Mouse (Mus musculus): ENCODE data around the gene Nrxn3.

Gene Nrxn3

GRCm38 (mm10) chr12:88722691-88723070, at the start of gene Nrxn3:
Nrxn3 (plus strand) TSS chr12:88722876.
- no peak for DNase-seq (ENCODE audit: low spot score)

- no peak for DNase-seq (ENCODE audit: low spot score)
Measured at GRCm38 (mm10) chr12:88704159-88704846, 18.4 kb upstream of the Nrxn3 start.

DNA sequence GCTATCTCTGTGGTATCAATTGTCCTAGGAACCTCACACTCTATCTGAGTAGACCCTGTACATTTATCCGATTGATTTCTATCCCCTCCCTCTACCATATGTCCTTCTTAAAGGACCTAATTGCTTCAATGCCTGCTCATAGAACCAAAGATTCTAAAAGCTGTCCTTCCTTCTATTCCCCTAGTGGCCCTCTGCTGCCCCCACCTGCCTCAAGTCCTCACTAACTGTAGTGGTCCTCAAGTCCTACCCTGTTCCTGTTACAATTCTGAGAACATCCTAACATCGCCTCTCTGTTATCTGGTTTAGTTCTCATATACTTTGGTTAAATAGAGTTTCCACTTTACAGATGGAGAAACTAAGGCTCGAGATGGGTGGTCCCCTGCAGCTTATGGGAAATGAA, 16.7 kb upstream of the Nrxn3 start:
- DNase-seq (ENCODE audit: low spot score): no peak

- no peak for DNase-seq (ENCODE audit: low spot score)
Measured at GRCm38 (mm10) chr12:88707786-88708185, 14.9 kb upstream of the Nrxn3 start.

- DNase-seq (ENCODE audit: low spot score): no peak
Measured at GRCm38 (mm10) chr12:88709223-88709622, 13.5 kb upstream of the Nrxn3 start.

- DNase-seq (ENCODE audit: low spot score): no peak
Measured at GRCm38 (mm10) chr12:88713456-88713855, 9.2 kb upstream of the Nrxn3 start.

- DNase-seq (ENCODE audit: low spot score): no peak
Measured at GRCm38 (mm10) chr12:88722031-88722690, 515 bp upstream of the Nrxn3 start.

GRCm38 (mm10) chr12:88726316-88726715, 3.6 kb downstream of the Nrxn3 start:
- no peak for DNase-seq (ENCODE audit: low spot score)

DNA sequence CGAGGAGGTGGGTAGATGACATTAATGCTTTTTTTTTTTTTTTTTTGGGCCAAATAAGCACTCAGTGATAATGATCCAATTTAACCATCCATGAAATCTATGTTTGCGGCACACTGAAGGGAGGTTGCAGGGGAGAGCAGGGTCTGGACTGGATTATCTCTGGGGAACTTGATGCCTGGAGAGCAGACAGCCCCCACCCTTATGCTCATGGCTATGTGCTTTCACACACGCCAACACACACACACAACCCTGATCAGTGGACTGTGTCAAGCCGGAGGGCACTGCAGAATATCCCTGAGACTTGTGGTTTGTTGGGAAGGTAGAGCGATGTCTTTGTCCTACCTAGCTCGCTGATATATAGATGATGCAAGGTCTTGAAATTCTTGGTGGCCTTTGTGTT, 4.1 kb downstream of the Nrxn3 start:
- no peak for DNase-seq (ENCODE audit: low spot score)

- no peak for DNase-seq (ENCODE audit: low spot score)
Measured at GRCm38 (mm10) chr12:88730720-88731119, 8.0 kb downstream of the Nrxn3 start.

DNA sequence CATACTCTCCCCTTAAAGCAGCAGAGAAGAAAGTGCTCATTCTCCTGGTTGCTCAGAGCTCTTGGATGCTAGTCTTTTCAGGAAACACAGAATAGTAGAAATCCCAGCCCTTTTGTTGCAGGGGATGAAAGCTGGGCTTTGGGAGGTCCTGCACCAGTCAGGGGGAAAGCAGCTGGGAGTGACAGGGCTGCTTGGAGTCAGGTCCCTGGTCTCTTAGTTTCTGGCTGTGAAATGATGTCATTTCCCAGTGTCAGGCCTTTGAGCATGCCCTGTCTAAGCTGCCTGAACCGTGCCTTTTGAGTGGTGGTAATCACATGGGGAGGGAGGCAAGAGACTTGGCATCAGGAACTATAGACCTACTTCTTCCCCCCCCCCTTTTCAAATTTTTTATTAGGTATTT, 12.4 kb downstream of the Nrxn3 start:
- DNase-seq (ENCODE audit: low spot score): no peak

- DNase-seq (ENCODE audit: low spot score): no peak
Measured at GRCm38 (mm10) chr12:88737081-88737480, 14.4 kb downstream of the Nrxn3 start.

GRCm38 (mm10) chr12:88738616-88739015, 15.9 kb downstream of the Nrxn3 start:
- DNase-seq (ENCODE audit: low spot score): no peak

DNA sequence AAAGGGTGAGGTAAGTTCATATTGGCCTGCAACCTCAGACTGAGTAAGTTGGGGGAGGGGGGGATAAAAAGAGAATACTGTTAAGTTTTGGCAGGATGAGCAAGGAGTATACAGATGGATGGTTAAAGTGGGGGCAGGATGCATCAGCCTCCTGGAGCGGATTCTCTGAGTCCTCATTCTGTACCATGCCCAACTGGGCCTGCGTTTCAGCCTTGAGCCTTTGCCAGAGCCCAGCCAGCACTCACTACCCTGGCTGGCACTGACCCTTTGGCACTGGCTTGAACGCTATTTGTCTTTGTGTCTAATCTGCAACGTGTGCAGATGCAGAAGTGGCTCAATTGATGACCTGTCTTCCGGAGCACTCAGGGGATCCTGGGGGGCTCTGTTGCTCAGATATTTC, 24.1 kb downstream of the Nrxn3 start:
- DNase-seq (ENCODE audit: low spot score): no peak

- DNase-seq (ENCODE audit: low spot score): no peak
Measured at GRCm38 (mm10) chr12:88764791-88765190, 42.1 kb downstream of the Nrxn3 start.

DNA sequence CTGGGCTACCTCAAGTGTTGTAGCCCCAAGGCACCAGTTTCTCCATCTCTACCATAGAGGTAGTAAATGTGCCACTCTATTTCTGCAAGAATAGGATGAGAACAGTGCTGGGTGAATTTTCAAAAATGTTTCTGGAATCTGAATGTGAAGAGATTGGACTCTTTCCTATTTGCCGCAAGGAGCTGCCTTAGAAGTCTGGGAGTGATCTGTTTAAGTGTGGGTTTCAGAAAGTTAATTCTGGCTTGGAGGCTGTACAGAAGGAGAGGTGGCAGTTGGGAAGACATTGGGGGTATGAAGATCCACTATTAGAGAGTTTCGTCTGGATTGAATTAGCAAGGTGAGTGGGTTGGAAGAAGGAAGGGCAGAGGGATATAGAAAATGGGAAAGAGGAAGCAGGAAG, 52.0 kb downstream of the Nrxn3 start:
- DNase-seq (ENCODE audit: low spot score): no peak

DNA sequence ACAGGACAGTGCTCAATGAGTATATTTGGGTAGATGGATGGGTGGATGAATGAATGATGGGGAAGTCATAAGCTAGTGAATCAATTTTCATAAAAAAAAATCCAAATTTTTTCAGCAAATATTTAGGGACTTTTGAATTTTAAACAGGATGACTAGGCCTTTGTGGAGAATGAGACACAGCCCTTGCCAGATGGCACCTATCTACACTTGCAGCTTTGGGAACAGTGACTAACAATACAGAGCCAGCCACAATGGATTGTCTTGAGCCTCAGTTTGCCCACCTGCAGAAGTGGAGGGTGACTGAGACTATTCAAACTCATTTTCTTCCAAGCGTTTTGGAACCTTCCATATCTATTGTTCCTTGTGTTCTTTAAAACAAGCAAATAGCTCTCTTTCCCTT, 55.4 kb downstream of the Nrxn3 start:
- DNase-seq (ENCODE audit: low spot score): no peak

DNA sequence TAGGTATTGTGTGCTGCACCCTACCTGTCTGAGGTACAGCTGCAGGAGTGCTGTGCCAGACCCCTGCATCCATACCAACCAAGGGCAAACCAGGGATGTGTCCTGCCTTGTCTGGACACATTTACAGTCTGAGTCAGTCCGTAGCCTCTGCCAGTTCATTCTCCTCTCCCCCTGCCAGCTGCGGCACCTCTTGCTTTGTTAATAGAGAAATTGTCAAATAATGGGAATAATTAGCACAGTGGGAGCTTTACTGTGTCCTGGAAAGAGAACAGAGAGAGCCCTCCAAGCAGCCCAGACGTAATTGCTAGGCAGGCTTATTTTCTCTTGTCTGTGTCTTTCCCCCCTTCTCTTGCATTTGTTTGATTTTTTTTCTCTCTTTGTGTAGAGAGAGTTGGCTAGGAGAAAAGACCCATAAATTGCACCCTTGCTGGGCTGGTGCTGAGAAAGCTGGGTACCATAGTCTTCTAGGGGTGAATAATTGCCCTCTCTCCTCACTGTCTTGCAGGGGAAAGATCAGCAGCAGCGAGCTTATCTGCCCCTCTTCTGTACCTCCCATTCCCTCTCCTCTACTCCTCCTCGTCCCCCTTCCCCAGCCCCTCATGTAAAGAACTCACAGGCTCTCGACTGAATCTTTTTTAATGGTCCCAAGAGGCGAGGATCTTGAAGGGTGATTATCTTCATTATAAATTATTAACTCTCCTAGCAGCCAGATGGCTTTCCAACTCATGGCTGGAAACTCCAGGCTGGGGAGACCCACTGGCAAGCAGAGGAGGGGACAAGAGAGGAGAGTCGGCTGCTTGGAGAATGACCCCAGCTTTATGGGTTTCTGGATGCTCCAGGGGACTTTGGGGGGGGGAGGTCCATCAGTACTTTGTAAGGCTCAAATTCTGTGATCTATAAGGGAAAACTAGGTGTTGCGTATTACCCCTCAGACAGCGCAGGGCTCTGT, 61.8 kb downstream of the Nrxn3 start:
- no peak for DNase-seq (ENCODE audit: low spot score)

GRCm38 (mm10) chr12:88793314-88793713, 70.6 kb downstream of the Nrxn3 start:
- DNase-seq (ENCODE audit: low spot score): no peak

- no peak for DNase-seq (ENCODE audit: low spot score)
Measured at GRCm38 (mm10) chr12:88800990-88801655, 78.4 kb downstream of the Nrxn3 start.

DNA sequence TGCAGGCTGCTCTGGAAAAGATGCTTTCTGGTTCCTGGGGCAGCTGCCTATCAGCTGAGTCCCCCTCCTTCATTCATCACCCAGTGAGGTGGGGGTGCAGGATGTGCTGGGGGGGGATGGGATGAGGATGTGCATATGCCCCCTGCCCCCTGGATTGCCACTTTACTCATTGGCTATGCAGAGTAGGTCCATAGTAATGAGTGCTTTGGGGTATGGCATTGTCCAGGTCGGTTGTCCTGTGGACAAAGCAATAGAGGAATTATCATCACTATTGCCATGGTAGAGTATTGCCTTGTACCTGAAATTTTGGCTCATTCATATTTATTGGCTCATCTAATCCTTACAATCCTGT, 79.0 kb downstream of the Nrxn3 start:
- DNase-seq (ENCODE audit: low spot score): no peak

DNA sequence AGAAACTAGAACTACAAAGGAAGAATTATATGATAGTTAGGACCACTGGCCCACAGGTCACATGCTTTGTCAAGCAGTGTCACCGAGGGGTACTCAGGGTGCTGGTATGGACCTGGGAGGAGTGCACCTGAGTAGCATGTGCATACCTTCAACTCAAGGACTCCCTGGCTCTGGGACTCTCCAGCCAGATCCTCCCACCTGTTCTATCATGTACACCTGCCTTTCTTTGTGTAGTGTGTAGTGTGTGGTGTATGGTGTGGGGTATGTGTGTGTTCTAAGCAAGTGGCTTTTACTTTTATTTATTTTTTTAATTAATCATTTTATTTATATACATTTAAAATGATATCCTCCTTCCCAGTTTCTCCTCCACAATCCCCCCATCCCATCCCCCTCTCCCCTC, 86.3 kb downstream of the Nrxn3 start:
- DNase-seq (ENCODE audit: low spot score): no peak
